Mouse (Mus musculus) liver, postnatal 0 days (tissue): Measurements from ENCODE around the gene Cdh24. TPM values are rescaled to one million over a fixed set of nuclear protein-coding genes. Genes with fewer than 3 reads are reported as not detected.

Experiments used
- ATAC-seq: fragments of 200-750 bp; cut with Nextera tagmentation; 2 replicates; pipeline ENCODE4 v1.8.0; 2017; ENCODE audit warnings: mild to moderate bottlenecking, moderate library complexity
- DNase-seq: peaks from one replicate; pipeline ENCODE4 v3.0.0-alpha.2; 2016
- H3K27ac ChIP-seq: fragments of 300-500 bp; sonication (generic); 2 replicates; pipeline ENCODE4 v1.5.1; 2014; ENCODE audit warnings: antibody characterized with exemption, moderate library complexity, mild to moderate bottlenecking, low read depth
- H3K27me3 ChIP-seq: fragments of 300-500 bp; sonication (generic); 2 replicates; pipeline ENCODE4 v1.6.1; 2014; ENCODE audit warnings: low read length, control low read depth, mixed read lengths; ENCODE audit not compliant: insufficient read depth
- H3K36me3 ChIP-seq: fragments of 300-500 bp; sonication (generic); replicated peaks from 2 replicates; pipeline ENCODE4 v1.6.1; 2014; ENCODE audit warnings: mild to moderate bottlenecking, control low read depth, low read length, moderate library complexity, mixed read lengths; ENCODE audit not compliant: insufficient read depth
- H3K4me1 ChIP-seq: fragments of 300-500 bp; sonication (generic); 2 replicates; pipeline ENCODE4 v1.6.1; 2014; ENCODE audit warnings: antibody characterized with exemption, mild to moderate bottlenecking, control low read depth; ENCODE audit not compliant: insufficient read depth
- H3K4me2 ChIP-seq: fragments of 300-500 bp; sonication (generic); 2 replicates; pipeline ENCODE4 v1.6.1; 2014; ENCODE audit warnings: low read depth, mild to moderate bottlenecking, low read length, moderate library complexity, mixed read lengths
- H3K4me3 ChIP-seq: fragments of 300-500 bp; sonication (generic); 2 replicates; pipeline ENCODE4 v1.5.1; 2014; ENCODE audit warnings: low read depth, low read length
- H3K9ac ChIP-seq: fragments of 300-500 bp; sonication (generic); replicated peaks from 2 replicates; pipeline ENCODE4 v1.6.1; 2014; ENCODE audit warnings: mild to moderate bottlenecking, moderate library complexity
- H3K9me3 ChIP-seq: fragments of 300-500 bp; sonication (generic); 2 replicates; pipeline ENCODE4 v1.6.1; 2016; ENCODE audit warnings: mild to moderate bottlenecking, control low read depth, low read length, mixed read lengths
- CTCF ChIP-seq: sonication (generic); IDR thresholded peaks from 2 replicates; pipeline ENCODE4 v1.5.1; 2016; ENCODE audit warnings: antibody characterized with exemption, low read depth
- EP300 ChIP-seq: IDR thresholded peaks from 2 replicates; pipeline ENCODE4 v1.6.1; 2016; ENCODE audit warnings: antibody characterized with exemption, low read depth, mild to moderate bottlenecking
- WGBS: fragments of 180-500 bp; shearing (Covaris S2); extraction: QIAGEN DNeasy Blood & Tissue Kit; methylation state at CpG from one replicate; pipeline ENCODE4 v1.1.7; 2014; ENCODE audit not compliant: insufficient replicate concordance; 5-methylcytosine and 5-hydroxymethylcytosine counted together
- polyA plus RNA-seq: library from polyadenylated mRNA; unstranded; fragments of >200 nt; fragmentation: Nextera tagmentation; extraction: Ambion mirVana; gene quantifications from 2 replicates; pipeline ENCODE4 v1.2.1, GENCODE M21; 2015

The Cdh24 gene
- polyA plus RNA-seq, 1 experiment from 2014 or later: 0.09 TPM

DNA sequence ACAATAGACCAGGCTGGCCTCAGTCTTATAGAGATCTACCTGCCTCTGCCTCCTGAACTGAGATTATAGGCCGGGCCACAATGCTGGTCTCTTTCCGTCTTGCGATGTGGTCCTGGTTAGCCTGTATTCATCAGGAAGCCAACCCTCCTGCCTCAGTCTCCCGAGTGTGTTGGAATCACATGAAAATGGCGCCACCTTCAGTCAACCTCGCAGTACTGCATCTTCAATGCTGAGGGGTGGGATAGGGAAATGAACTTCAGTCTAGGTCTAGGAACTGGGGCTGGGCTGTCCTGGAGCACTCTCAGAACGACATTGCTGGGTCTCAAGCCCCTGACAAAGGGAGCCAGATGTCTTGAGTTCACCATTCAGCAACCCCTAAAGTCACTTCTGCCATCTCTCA is 44.1 kb downstream of the Cdh24 start:
- Histone ChIP-seq H3K27me3 (no peaks in the 10 kb centered on the region), H3K4me3 (no peak overlapping the region), H3K36me3 (peaks cover 4% of the 10 kb centered on the region; the same call in 1 of the 2 replicates), H3K4me1 (peaks cover 1% of the 10 kb centered on the region), H3K9ac (no peak overlapping the region), H3K4me2 (no peak overlapping the region), H3K27ac (no peak overlapping the region), H3K9me3 (no peaks in the 10 kb centered on the region)
- TF ChIP-seq EP300 (no peak), CTCF (peak; percentile 79)
- DNase-seq: peak; percentile 37
- WGBS: 67% methylated on average over 7 of the region's 7 CpGs
- no peak for ATAC-seq

DNA sequence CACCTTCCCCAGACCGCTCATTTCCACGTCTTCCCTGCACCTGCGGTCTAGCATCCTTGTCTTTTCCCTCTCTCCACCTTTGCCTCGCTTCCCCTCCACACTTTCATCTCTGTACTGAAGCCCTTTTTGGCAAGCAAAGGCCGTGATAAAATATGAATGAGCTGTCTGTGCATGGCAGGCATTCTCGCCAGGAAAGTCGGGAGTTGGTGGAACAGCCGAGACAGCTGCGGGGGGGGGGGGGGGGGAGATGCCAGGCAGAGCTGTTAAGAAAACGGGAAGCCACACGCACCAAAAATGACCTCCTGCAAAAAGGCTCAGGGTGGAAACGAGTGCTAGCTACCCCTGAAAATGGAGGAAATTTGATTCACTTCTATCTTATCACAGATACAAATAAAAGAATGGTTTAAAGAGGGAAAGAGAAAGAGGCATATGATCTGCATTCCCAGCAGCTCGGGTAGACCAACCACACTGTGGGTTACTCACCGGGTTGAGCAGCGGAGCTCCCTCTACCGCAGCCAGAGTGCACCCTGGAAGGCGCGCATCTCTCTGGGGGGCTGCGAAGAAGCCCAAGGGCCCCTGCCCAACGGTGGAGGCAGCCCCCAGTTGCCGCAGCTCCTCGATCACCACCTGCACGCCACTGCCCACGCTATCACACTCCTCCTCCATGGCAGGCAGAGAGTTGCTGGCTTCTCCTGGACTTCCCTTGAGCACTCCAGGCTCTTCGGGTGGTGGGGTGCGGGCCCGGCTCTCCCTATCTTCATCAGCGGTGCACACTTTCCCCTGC is 46.3 kb downstream of the Cdh24 start:
- Histone ChIP-seq H3K9me3 (no peaks in the 10 kb centered on the region), H3K4me2 (no peak overlapping the region), H3K27me3 (no peaks in the 10 kb centered on the region), H3K9ac (no peak overlapping the region), H3K27ac (no peak overlapping the region), H3K4me1 (no peaks in the 10 kb centered on the region), H3K4me3 (no peak overlapping the region), H3K36me3 (peaks cover 4% of the 10 kb centered on the region; the same call in 1 of the 2 replicates)
- no peak for DNase-seq
- TF ChIP-seq CTCF: no peak
- TF ChIP-seq EP300: no peak
- WGBS: 82% methylated on average over 27 of the region's 28 CpGs
- ATAC-seq: no peak

DNA sequence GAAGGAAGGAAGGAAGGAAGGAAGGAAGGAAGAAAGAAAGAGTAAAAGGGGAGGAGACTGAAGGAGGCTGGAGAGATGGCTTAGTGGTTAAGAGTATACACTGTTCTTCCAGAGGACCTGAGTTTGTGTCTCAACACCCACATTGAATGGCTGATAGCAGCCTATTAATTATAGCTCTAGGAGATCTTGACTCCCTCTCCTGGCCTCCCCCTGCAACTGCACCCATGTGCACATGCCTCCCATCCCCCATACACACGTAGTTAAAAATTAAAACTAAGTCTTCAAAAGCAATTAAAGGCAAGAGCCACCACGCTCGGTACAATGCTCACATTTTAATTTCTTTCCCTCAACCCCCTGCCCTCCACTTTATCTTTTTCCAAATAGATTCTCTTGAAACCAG is 47.1 kb downstream of the Cdh24 start:
- H3K9ac ChIP-seq: no peak overlapping the region
- DNase-seq (no peak), ATAC-seq (no peak)
- H3K4me3 ChIP-seq: no peak overlapping the region
- no peaks in the 10 kb centered on the region for H3K4me1 ChIP-seq
- no peaks in the 10 kb centered on the region for H3K9me3 ChIP-seq
- TF ChIP-seq EP300: no peak
- peak; percentile 55 for TF ChIP-seq CTCF
- no peak overlapping the region for H3K27ac ChIP-seq
- no peaks in the 10 kb centered on the region for H3K27me3 ChIP-seq
- H3K36me3 ChIP-seq: peaks cover 4% of the 10 kb centered on the region; the same call in 1 of the 2 replicates
- WGBS: 76% methylated on average over 3 of the region's 3 CpGs
- no peak overlapping the region for H3K4me2 ChIP-seq

DNA sequence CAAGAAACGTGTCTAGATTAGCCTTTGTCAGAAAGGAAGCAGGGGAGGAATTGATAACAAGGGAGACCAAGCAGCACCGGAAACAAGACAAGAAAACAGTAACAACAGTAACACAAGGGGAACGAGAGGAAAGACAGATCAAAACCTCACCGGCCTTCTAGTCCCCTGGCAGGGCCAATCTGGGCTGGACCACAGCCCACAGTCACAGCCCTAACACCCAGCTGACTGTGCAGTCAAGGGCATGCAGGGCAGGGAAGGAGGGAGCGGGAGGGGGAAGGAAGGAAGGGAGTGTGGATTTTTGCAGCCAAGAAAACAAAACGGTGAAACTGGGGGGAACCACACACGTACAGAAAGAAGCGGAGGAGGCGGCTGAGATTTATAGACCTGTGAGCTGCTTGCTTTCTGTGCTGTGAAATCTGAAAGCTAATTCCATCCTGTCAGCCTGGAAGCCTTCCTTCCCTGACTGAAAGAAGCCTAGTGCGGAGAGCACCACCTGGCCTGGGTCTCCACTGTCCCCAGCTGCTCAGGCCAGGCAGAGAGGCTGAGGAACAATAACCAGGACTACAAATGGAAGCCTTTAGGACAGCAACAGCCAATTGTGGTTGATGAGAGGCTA is 48.7 kb downstream of the Cdh24 start:
- DNase-seq (no peak), ATAC-seq (peak; percentile 45)
- H3K9me3 ChIP-seq: no peaks in the 10 kb centered on the region
- no peak overlapping the region for H3K4me3 ChIP-seq
- peak overlapping the region; percentile 29; the same call in 1 of the 2 replicates for H3K27ac ChIP-seq
- 42% methylated on average over 10 of the region's 10 CpGs for WGBS
- H3K4me1 ChIP-seq: no peaks in the 10 kb centered on the region
- no peak overlapping the region for H3K4me2 ChIP-seq
- H3K36me3 ChIP-seq: peaks cover 4% of the 10 kb centered on the region; the same call in 1 of the 2 replicates
- H3K9ac ChIP-seq: no peak overlapping the region
- H3K27me3 ChIP-seq: no peaks in the 10 kb centered on the region
- no peak for TF ChIP-seq CTCF
- TF ChIP-seq EP300: no peak

DNA sequence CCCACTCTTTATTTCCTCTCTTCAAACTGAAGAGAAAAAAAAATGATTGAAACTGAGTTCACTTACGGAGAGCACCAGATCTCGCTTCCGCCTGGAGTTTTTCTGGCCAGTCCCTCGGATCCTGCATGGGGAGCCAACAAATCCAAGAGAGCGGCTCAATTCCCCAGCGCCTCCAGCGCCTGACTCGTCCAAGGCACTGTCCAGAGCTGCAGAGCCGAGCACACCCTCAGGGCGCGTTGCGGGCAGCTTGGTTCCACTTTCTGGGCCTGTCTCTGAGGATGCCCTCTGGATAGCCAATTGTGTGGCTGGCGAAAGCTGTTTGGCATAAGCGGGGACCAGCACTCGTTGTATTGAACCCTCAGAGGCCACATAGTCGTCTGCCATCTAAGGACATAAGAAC is 50.1 kb downstream of the Cdh24 start:
- no peak for ATAC-seq
- H3K27me3 ChIP-seq: no peaks in the 10 kb centered on the region
- H3K9me3 ChIP-seq: no peaks in the 10 kb centered on the region
- H3K36me3 ChIP-seq: peaks cover 4% of the 10 kb centered on the region; the same call in 1 of the 2 replicates
- no peak overlapping the region for H3K27ac ChIP-seq
- WGBS: 88% methylated on average over 16 of the region's 16 CpGs
- H3K4me2 ChIP-seq: no peak overlapping the region
- no peak overlapping the region for H3K4me3 ChIP-seq
- TF ChIP-seq CTCF: no peak
- no peak for DNase-seq
- H3K9ac ChIP-seq: no peak overlapping the region
- H3K4me1 ChIP-seq: no peaks in the 10 kb centered on the region

DNA sequence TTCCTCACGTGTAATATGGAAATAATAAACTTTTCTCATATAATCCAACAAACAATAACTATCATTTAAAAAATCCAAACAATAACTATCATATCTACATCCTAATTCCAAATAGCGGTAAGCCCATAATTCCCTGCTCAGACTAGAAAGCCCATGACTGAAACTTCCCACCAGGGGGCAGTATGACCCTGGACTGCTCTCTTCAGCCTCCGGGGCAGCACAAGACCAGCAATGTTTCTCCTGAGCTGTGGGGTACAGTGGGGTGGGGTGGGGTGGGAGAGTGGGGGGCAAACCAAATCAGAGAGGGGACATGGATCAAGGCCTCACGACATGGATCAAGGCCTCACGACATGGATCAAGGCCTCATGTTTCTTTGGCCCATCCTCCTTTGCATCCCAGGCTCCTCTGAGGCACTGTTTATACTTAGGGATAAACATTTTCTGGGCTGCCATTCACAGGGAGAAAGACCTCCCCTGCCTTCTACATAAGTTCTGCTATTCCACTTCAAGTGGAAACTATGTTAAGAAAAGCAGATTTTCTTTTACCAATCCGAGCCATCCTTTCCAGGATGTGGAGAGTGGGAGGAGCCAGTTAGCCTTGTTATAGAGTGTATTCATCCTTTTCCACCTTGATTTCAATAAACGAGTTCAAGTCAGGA is 57.4 kb downstream of the Cdh24 start:
- TF ChIP-seq CTCF: peak; percentile 85
- TF ChIP-seq EP300: no peak
- peaks cover 17% of the 10 kb centered on the region for H3K4me1 ChIP-seq
- WGBS: 51% methylated on average over 7 of the region's 7 CpGs
- no peak overlapping the region for H3K9ac ChIP-seq
- H3K4me3 ChIP-seq: no peak overlapping the region
- H3K27ac ChIP-seq: no peak overlapping the region
- no peak overlapping the region for H3K4me2 ChIP-seq
- DNase-seq: peak; percentile 78
- H3K27me3 ChIP-seq: no peaks in the 10 kb centered on the region
- no peaks in the 10 kb centered on the region for H3K9me3 ChIP-seq
- no peaks in the 10 kb centered on the region for H3K36me3 ChIP-seq
- peak; percentile 35; the same call in 1 of the 2 replicates for ATAC-seq
